Mouse (Mus musculus) frontal cortex, adult 2 months (tissue): ENCODE results near the gene Phgdh. TPM values are rescaled to one million over a fixed set of nuclear protein-coding genes. Genes with fewer than 3 reads are reported as not detected.
A peak's percentile ranks its signal among the peaks of the same experiment; 100 is the strongest.

Experiments used
- DNase-seq, 2 experiments: peaks; one replicate each; pipeline ENCODE4 v3.0.0; 2022; ENCODE audit warnings: low spot score in 1 of 2; ENCODE audit errors: extremely low spot score in 1 of 2
- polyA plus RNA-seq: library from polyadenylated mRNA; depleted of rRNA; stranded (reverse); fragments of >200 nt; gene quantifications from 2 replicates; pipeline ENCODE4 v1.2.3, GENCODE M21; 2012; rRNA removed

Gene Phgdh
- polyA plus RNA-seq, 1 experiment: 136 TPM

DNA sequence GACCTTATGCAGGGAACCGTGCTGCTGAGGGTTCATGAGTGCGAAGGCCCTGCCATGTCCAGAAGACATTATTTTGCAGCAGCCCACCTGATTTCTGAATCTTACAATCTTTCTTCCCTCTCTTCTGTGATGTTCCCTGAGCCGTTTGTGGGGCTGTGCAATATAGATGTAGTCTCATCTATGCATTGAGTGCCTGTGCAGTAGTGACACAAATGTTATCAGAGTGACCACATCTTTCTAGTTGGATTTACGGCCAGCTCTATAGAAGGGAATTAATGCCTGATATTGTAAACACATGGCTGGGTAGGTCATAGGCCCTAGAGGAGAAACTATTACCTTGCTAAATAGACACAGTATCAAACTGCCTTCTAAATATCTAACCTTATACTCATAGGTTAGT, 39.5 kb downstream of the Phgdh start:
- DNase-seq: no peak

DNA sequence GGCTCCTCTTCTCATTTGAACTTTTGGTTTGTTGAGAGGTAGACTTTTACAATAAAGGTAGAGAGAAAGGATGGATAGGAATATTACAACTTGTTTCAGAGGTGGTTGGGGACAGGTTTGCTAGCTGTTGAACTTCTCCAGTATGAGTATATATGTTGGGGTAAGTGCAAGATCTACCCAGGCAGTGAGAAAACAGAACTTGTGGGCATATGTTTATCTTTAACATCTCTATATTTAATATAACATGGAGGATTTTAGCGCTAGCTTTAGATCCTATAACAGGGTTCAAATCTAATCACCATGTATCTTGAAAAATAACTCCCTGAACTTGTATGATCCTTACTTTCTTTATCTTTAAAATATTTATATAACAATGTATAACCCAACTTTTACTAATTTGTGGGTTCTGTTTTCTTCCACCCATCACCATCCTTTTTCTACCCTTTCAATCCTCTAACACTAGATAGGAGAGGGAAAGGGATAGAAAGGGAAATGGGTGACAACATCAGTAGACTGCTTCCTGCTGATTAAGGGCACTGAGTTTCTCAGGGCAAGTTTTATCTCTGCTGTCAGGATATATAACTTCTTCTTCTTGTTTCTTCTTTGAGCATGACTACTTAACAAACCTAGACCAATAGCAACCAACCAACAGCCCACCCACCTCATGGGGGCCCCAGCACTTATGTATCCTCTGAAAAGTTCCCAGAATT, 40.2 kb downstream of the Phgdh start:
- no peak for DNase-seq

DNA sequence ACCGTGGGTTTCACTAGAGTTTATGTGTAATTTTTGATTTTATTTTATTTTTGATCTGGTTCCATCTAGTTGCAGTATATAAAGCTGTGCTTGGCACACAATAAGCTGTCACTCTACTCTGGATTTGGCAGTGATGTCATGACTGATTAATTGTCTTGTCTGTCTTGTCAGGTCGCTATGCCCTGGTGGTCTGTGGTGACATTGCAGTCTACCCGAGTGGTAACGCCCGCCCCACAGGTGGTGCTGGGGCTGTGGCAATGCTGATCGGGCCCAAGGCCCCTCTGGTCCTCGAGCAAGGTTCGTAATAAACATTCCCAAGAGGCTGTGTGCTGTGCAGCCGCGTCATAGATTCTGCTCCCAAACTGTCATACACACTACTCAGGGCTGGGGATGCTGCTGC, 43.8 kb downstream of the Phgdh start:
- DNase-seq: no peak

DNA sequence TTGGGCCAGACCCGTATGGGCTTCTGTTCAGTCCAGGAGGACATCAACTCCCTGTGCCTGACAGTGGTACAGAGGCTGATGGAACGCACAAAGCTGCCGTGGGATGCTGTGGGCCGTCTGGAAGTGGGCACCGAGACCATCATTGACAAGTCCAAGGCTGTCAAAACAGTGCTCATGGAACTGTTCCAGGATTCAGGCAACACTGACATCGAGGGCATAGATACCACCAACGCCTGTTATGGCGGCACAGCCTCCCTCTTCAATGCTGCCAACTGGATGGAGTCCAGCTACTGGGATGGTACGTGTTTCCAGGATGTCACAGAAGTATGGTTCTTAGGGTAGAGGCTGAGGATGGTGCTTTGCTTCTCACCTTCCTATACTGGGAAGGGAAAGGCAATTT, 48.7 kb downstream of the Phgdh start:
- no peak for DNase-seq

GRCm38 (mm10) chr3:98283205-98283604, 56.6 kb downstream of the Phgdh start:
- no peak for DNase-seq

DNA sequence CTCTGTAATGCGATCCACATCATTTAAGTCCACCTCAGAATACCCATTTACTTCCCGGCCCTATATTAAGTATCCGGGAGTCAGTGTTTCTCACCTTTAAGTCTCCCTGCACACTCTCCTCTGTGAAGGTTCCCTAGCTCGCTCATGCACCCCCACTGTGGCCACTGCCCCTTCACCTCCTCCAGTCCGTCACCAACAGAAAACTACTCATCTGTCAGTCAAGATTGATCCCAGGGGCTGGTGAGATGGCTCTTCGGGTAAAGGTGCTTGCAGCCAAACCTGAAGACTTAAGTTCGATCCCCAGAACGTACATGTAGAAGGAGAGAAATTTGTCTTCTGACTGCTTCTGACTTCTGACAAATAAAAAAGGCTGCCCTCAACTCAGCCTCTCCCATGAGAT, 57.4 kb downstream of the Phgdh start:
- DNase-seq: no peak

DNA sequence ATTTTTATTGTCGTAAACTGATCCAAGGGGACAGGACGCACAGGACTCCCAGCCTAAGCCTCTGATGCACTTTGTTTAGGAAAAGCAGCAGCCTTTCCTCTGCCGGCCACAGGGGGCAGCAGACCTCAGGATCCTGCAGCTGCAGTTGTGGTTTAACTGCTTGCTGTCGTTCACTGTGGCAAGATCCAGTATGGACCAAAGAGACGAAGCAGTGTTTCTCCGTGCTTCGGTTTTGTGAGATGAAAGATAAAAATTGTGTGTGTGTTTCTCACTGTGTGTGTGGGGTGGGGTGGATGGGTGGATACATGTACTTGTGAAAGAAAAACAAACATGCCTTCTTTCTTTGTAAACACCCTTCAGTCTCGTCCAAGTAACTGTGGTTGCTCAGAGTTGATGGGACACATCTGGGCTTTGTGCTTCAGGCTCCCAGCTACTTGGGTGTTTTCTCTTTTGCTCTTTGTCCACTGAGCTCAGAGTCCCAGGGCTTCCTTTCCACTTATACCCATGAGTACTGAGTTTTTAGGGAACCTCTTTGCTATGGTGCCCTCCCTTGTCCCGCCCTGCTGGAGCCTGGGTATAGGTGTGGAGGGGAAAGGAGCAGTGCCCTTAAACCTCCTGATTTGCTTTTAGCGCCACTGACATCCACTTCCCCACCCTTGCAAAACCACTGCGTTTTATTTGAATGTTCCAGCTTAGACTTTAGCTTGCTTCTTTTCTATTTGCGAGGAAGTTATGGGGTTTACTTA, 58.7 kb downstream of the Phgdh start:
- DNase-seq: peak; percentile 14 to 72

GRCm38 (mm10) chr3:98280204-98280932, 59.4 kb downstream of the Phgdh start, which contains the start of gene Hmgcs2:
Hmgcs2 (plus strand) TSS chr3:98280435.
- DNase-seq: no peak

GRCm38 (mm10) chr3:98279682-98280081, 60.1 kb downstream of the Phgdh start:
- DNase-seq: no peak

GRCm38 (mm10) chr3:98273623-98274398, 66.0 kb downstream of the Phgdh start:
- DNase-seq: no peak

DNA sequence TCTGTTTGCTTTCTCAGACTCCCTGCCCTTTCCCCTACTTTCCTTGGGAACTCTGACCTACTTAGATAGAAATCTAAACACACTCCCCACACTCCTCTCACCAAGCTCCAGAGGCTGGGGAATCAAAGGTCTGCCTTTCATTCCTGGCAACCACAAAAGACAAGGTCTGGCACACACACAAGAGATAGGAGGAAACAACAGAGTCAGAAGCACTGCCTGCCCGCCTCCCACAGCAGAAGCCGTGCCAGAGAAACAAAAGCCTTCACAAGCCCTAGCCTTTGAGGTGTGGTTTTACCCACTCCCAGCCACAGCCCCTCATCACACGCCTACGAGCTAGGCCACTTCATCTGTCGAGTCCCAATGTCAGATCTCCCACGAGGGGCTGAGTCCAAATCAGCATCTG, 72.5 kb downstream of the Phgdh start:
- no peak for DNase-seq

Other genes with a start within 250 kb of the Phgdh start
- not detected in 2 replicates for gene Adam30, start 179.4 kb downstream of the Phgdh start, polyA plus RNA-seq
- 0.13 TPM in 1 of 2 replicates, not detected in the other for gene Reg4, start 117.8 kb downstream of the Phgdh start, polyA plus RNA-seq
- gene Hmgcs2, start 59.6 kb downstream of the Phgdh start, polyA plus RNA-seq: 14.1 and 14.9 TPM in 2 replicates
- 17.0 TPM in 2 replicates for gene Zfp697, start 42.5 kb upstream of the Phgdh start, polyA plus RNA-seq
- not detected in 2 replicates for gene Gm4450, start 117.1 kb upstream of the Phgdh start, polyA plus RNA-seq
- not detected in 2 replicates for gene Hsd3b4, start 170.5 kb upstream of the Phgdh start, polyA plus RNA-seq
- not detected in 2 replicates for gene Gm10681, start 248.8 kb upstream of the Phgdh start, polyA plus RNA-seq